Mouse (Mus musculus) cortical plate, adult 2 months (tissue): Measurements from ENCODE around the gene Faim. TPM values are rescaled to one million over a fixed set of nuclear protein-coding genes. Genes with fewer than 3 reads are reported as not detected.

Experiments used
- H3K27ac ChIP-seq: fragments of 200-500 bp; 2 replicates; pipeline ENCODE4 v1.5.1; 2012; ENCODE audit warnings: low read length, control low read depth, inconsistent platforms; ENCODE audit not compliant: insufficient read depth
- H3K4me1 ChIP-seq: fragments of 200-500 bp; 2 replicates; pipeline ENCODE4 v1.6.1; 2011; ENCODE audit warnings: low read length; ENCODE audit not compliant: control insufficient read depth, insufficient read depth
- H3K4me3 ChIP-seq: fragments of 200-500 bp; 2 replicates; pipeline ENCODE4 v1.5.1; 2011; ENCODE audit warnings: mild to moderate bottlenecking, low read length, control low read depth; ENCODE audit not compliant: insufficient read depth
- CTCF ChIP-seq: fragments of 200-500 bp; IDR thresholded peaks from 2 replicates; pipeline ENCODE4 v1.5.1; 2011; ENCODE audit warnings: mild to moderate bottlenecking, control low read depth, low read length; ENCODE audit not compliant: insufficient read depth; ENCODE audit errors: extremely low read depth
- POLR2A ChIP-seq: fragments of 200-500 bp; IDR thresholded peaks from 2 replicates; pipeline ENCODE4 v1.6.1; 2011; ENCODE audit warnings: mild to moderate bottlenecking, low read length, control low read depth; ENCODE audit not compliant: insufficient read depth; ENCODE audit errors: extremely low read depth
- polyA plus RNA-seq: library from polyadenylated mRNA; depleted of rRNA; stranded (reverse); fragments of >200 nt; gene quantifications from 2 replicates; pipeline ENCODE4 v1.2.3, GENCODE M21; 2012

The Faim gene
- polyA plus RNA-seq, 1 experiment, result 28.8 TPM

DNA sequence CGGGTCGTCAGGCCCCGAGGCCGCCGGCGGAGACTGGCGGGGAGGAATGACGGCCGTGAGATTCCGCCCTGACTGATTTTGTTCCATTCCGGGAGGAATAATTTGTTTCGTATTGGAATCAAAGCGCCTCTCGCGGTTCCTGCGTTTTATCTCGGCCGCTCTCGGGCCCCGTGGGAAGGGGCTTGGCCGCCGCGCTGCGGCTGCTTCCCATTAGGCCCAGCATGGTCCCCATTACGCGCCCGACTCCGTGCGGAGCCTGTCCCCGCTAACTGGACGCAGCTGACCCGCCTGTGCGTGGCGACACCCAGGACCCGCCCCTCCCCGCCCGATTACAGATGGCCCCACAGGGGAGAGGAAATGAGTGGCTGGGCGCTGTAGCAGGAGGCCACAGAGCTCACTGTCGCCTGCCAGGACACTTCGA lies 13.1 kb upstream of the Faim start:
- Histone ChIP-seq H3K27ac (no peak overlapping the region), H3K4me1 (no peaks in the 10 kb centered on the region), H3K4me3 (no peak overlapping the region)
- TF ChIP-seq CTCF (no peak), POLR2A (no peak)

DNA sequence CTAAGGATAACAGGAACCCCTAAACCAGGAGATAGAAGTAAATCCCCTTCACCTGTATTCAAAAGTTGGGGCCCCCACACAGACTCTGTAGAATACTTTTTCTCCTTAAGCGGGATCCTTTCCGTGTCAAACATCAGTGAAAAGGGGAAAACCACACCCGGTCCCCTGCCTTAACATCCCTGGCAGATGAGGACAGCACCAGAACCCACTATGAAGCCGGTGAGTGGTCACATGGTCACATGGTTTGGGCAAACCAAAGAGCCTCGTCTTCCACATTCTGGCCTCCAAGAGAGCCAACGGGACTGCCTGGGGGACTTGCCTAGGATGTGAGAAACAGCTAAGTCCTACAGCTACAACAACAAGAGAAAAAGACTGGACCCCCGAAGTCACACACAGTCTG lies 12.6 kb upstream of the Faim start:
- H3K4me3 ChIP-seq, result no peak overlapping the region
- TF ChIP-seq POLR2A (no peak), CTCF (no peak)
- H3K27ac ChIP-seq, result no peak overlapping the region
- H3K4me1 ChIP-seq, result no peaks in the 10 kb centered on the region

DNA sequence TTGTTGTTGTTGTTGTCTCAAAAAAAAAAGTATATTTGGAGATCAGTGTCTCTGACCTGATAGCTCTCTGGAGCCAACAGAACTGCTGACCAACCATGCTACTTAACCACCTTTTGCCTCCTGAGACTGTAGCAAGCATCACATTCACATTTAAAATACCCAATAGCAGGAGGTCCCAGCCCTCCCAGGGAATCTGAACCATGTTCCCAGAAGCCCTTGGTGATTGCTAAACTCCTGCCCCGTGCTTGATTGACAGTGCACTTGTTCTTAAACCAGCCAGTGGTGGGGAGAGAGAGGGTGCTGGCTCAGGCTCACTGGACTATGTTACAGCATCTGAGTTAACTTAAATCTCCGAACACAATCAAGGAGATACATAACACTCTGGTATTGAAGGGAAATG lies 11.3 kb upstream of the Faim start:
- no peaks in the 10 kb centered on the region for H3K4me1 ChIP-seq
- TF ChIP-seq POLR2A, result no peak
- no peak for TF ChIP-seq CTCF
- no peak overlapping the region for H3K4me3 ChIP-seq
- no peak overlapping the region for H3K27ac ChIP-seq

DNA sequence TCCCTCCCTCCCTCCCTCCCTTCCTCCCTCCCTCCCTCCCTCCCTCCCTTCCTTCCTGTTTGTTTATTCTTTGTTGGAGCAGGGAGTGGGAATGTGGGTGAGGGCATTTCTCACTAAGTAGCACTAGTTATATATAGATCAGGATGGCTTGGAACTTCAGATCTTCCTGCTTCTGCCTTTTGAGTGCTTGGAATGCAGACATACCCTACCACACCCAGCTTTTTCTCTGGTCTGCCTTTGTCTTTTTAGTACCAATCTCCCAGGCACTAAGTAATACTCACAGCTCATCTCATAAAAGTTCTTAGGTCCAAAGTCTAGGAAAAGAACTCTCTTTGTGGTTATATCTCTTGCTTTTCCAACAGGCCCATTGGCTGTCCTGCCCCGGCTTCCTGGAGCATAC lies 10.1 kb upstream of the Faim start:
- H3K27ac ChIP-seq, result no peak overlapping the region
- H3K4me1 ChIP-seq, result no peaks in the 10 kb centered on the region
- H3K4me3 ChIP-seq, result no peak overlapping the region
- no peak for TF ChIP-seq CTCF
- no peak for TF ChIP-seq POLR2A

DNA sequence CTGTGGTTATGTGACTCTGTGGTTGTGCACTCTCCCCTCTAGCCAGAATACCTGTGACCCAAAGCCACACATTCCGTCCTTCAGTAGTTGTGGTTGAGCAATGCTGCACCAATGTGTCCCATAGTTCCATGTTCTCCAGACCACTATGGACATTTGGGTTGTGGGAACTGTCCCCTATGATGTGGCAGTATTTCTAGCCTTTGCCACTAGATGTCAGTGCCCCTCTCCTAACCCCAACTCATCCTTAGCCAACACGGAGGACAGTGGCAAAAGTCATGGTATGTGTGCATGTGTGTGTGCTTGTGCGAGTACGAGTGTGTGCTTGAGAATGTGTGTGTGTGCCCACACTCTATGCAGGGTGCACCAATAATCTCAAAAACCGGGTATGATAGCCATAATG lies 9.7 kb upstream of the Faim start:
- TF ChIP-seq CTCF, result peak; percentile 34; the same call in 1 of the 2 replicates
- TF ChIP-seq POLR2A, result no peak

DNA sequence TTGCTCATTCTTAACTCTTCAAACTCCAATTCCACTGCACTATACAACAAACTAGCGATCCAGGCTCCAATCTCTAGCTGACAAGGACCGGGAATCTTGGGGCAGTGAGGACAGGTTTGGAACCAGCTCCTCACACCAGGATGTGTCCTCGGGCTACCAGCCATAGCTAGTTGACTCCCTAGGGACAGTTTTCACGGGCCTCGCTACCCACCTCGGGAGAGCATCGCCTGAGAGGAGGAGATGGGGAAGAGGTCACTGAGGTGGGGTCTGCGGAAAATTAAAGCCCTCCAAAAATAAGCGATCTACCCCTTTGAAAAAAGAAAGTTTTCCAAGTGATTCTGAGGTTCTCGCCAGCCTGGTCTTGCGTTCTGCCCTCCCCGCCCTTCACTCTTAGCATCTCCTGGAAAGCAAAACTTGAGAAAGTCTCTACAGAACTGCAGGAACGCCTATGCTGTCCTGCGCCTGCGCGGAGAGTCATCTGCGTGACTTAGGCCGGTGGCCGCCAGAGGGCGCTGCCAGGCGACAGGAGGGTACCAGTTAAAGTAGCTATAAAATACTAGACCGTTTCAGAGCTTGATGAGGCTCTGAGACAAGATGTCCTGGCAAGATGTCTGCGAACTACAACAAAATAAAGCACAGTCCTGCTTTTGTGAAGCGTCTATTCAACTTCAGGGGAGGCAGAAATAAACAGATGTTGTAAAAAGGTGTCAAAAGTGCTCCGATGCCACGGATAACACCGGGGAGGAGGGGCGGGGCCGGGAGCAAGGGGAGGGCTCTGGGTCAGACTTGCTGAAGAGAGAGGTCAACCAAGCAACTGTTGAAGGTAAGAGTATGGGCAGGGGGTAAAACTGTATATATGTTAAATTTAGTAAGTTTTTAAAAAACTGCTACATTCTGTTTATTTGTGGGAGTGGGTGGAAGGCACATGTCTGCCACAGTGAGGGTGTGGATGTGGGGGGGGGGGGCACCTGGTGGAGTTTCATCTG lies 6.4 kb upstream of the Faim start:
- H3K27ac ChIP-seq, result no peak overlapping the region
- no peak overlapping the region for H3K4me3 ChIP-seq
- no peak for TF ChIP-seq POLR2A
- peak; percentile 85 for TF ChIP-seq CTCF
- no peaks in the 10 kb centered on the region for H3K4me1 ChIP-seq

More for the DNA sequence above, 9.7 kb upstream of the Faim start:
- Histone ChIP-seq H3K4me1 (no peaks in the 10 kb centered on the region), H3K4me3 (no peak overlapping the region), H3K27ac (no peak overlapping the region)

DNA sequence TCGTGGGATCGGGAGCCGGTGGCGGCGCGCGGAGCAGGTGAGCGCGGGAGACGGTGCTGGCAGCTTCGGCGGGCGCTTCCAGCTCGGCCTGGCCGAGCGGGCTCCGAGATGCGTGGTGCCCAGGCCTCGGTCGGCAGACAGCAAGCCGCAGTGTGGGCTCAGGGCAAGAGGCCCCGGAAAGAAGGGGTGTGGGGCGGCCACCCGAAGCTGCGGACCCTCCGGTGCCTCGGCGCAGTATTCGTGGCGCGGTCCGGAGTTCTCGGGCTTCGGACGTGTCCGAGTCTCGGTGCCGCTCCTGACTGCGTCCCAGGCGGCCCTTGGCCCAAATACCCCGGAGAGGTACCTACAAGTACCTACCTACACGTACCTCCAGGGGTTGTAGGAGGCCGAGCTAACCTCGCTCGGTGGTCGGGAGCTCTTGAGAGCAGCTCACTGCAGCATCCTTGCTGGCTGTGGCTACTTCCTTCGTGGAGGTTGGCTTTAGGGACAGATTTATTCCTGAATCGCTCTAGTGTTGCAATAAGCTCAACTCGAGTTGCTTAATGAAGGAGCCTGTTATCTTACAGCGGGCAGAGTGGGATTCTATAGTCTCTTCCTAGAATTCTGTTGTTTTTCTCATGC lies 413 bp downstream of the Faim start:
- no peak for TF ChIP-seq CTCF
- no peak for TF ChIP-seq POLR2A
- Histone ChIP-seq H3K4me3 (peak overlapping the region; percentile 85), H3K4me1 (no peaks in the 10 kb centered on the region), H3K27ac (no peak overlapping the region)

DNA sequence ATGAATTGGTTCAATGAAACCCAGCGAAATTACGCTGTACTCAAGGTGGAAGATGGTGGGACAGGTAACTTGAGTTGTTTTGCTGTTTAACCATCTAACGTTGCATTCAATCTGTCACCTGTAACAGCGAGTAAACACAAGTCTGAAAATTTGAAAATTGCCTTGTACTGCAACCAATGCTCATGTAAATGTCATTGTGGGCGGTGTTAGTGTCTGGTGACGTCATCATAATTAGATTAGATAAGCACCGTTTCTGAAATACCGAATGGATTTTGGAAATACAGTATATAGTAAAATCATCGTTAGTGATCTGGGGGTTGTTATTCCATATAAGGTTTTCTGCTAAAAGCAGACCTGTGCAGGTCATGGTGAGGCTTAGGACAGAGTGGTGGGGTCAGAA lies 958 bp downstream of the Faim start:
- no peak for TF ChIP-seq POLR2A
- no peaks in the 10 kb centered on the region for H3K4me1 ChIP-seq
- H3K4me3 ChIP-seq, result peak overlapping the region; percentile 85
- no peak overlapping the region for H3K27ac ChIP-seq

DNA sequence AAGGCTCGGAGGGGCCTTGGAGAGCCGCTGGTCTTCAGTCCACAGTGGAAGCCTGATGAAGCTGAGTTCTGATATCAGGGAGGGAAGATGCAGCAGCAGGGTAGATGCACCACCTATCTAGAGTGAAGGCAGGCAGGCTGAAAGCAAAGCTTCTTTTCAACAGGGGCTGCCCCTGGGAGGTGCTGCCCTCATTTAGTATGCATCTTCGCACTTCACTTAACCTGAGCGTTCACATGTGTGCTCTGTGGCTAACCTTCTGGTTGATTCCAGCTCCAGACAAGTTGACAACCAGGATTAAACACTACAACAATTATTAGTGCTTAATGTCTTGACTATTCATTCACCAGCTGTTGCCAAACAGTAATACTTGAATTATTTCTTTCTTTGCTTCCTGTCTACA lies 7.9 kb downstream of the Faim start:
- no peak overlapping the region for H3K4me3 ChIP-seq
- H3K27ac ChIP-seq, result no peak overlapping the region
- H3K4me1 ChIP-seq, result no peaks in the 10 kb centered on the region
- TF ChIP-seq POLR2A (no peak), CTCF (no peak)

DNA sequence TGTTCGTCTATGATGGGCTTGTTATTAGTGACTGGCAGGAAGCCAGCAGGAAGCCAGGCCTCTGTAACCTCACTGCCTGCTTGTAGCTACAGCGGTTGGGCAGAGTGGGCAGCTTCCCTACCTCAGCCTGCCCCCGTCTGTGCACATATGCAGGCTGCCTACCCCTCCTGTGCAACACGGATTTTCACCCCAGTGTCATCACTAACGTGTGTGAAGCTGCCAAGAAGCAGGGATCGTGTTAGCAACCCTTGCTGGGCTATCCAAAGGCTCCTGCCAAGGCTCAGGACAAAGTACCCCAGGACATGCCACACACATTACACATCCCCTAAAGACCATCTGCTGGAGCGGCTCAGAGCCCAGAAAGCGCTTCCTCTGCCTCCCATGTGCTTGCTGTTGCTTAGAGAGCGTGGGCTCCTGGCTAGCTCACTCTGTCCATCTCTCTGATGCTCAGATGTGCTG lies 13.7 kb downstream of the Faim start:
- Histone ChIP-seq H3K27ac (no peak overlapping the region), H3K4me1 (no peaks in the 10 kb centered on the region), H3K4me3 (no peak overlapping the region)
- TF ChIP-seq CTCF (no peak), POLR2A (no peak)
